ENCODE assay signal across 21 mouse cellular contexts in genomic region chr17:29380241-29380640, GRCm38 (mm10). TPM values are rescaled to one million over a fixed set of nuclear protein-coding genes. Genes with fewer than 3 reads are reported as not detected.
DNase-seq lines count a peak whose midpoint lies in the region; TF ChIP-seq lines count a peak whose summit lies in the region.
"Had no signal": no experiment of that assay in that cellular context is flagged by ENCODE, and none has a peak within 500 bp of the region (broad histone marks: within the 10 kb centered on the region; RNA-seq: fewer than 3 reads in every experiment).

No protein-coding gene starts in this region.

- no peak for TF ChIP-seq RAD21 in MEL (IDR thresholded peaks at IDR 0.05; ENCODE audit: low read depth, low read length)

- no peak overlapping the region for H3K27ac ChIP-seq in MEL (ENCODE audit: control insufficient read depth, low read depth, low read length)
- peak overlapping the region; percentile 48; the same call in 1 of the 2 replicates for H3K27ac ChIP-seq in macrophage
- H3K27ac ChIP-seq: embryonic facial prominence, embryonic 13.5 days; embryonic facial prominence, embryonic 15.5 days; forebrain, embryonic 10.5 days; forebrain, embryonic 12.5 days had no signal

- no peak for TF ChIP-seq POLR2A in MEL (IDR thresholded peaks at IDR 0.05; ENCODE audit: control insufficient read depth in 1 of 2, insufficient read depth in 1 of 2, low read depth in 1 of 2, low read length in 2 of 2, poor library complexity in 1 of 2)

- no peaks in the 10 kb centered on the region for H3K79me2 ChIP-seq in MEL (ENCODE audit: control insufficient read depth, insufficient read depth, low read length, poor library complexity)
- H3K79me2 ChIP-seq in macrophage (ENCODE audit: inconsistent target): no peaks in the 10 kb centered on the region

- no peak for TF ChIP-seq EP300 in MEL (IDR thresholded peaks at IDR 0.05; ENCODE audit: low read depth in 1 of 2, low read length in 2 of 2)

- no peak overlapping the region for H3K9ac ChIP-seq in MEL (ENCODE audit: control insufficient read depth, low read depth, low read length, poor library complexity, severe bottlenecking)
- H3K9ac ChIP-seq: embryonic facial prominence, embryonic 13.5 days; embryonic facial prominence, embryonic 15.5 days; forebrain, embryonic 12.5 days had no signal

- H3K36me3 ChIP-seq in MEL (ENCODE audit: control insufficient read depth in 1 of 2, insufficient read depth in 2 of 2, low read length in 2 of 2): no peaks in the 10 kb centered on the region; a peak in 1 of 4 replicates
- peaks cover 38% of the 10 kb centered on the region; the same call in 1 of the 2 replicates for H3K36me3 ChIP-seq in macrophage (ENCODE audit: inconsistent target)
- H3K36me3 ChIP-seq: embryonic facial prominence, embryonic 13.5 days; embryonic facial prominence, embryonic 15.5 days; forebrain, embryonic 10.5 days; forebrain, embryonic 12.5 days; G1E had no signal

- no peak for TF ChIP-seq CTCF in MEL (IDR thresholded peaks at IDR 0.05 in 2 of 3, conservative IDR thresholded peaks at IDR 0.05 in 1 of 3; ENCODE audit: control insufficient read depth in 1 of 3, insufficient read depth in 1 of 3, low read depth in 2 of 3, low read length in 3 of 3, poor library complexity in 1 of 3, severe bottlenecking in 1 of 3)

- 77% methylated on average over 4 of the region's 4 CpGs for WGBS in macrophage (ENCODE audit: missing documents)

- peak; percentile 2 for DNase-seq in adrenal gland, postnatal 14 days
- DNase-seq in adrenal gland, postnatal 10 days: no peak
- no peak for DNase-seq in MEL (ENCODE audit: low read depth, low spot score)
- no peak for DNase-seq in right cerebral cortex, adult 2 months (ENCODE audit: low spot score in 2 of 2)
- DNase-seq: adrenal gland, adult 2 months; adrenal gland, postnatal 25 days; B cell, adult 2 months; cerebellum, adult 11-12 months; cerebellum, adult 2 months; cerebellum, adult 9-11 months; cerebellum, postnatal 14 days; cerebellum, postnatal 36 days; embryo, embryonic 11 days had no signal

- no peak overlapping the region for H3K4me3 ChIP-seq in MEL (ENCODE audit: control insufficient read depth in 1 of 2, insufficient read depth in 1 of 2, low read depth in 2 of 2, low read length in 2 of 2)
- no peak overlapping the region for H3K4me3 ChIP-seq in macrophage (ENCODE audit: inconsistent target)
- H3K4me3 ChIP-seq: embryonic facial prominence, embryonic 13.5 days; embryonic facial prominence, embryonic 15.5 days; erythroblast, embryonic 14.5 days; forebrain, embryonic 10.5 days; forebrain, embryonic 12.5 days had no signal

- H3K4me1 ChIP-seq in MEL (ENCODE audit: control insufficient read depth in 1 of 2, insufficient read depth in 2 of 2, low read length in 2 of 2): peaks cover 0 to 9% of the 10 kb centered on the region in 2 experiments; a peak in 2 of 4 replicates
- H3K4me1 ChIP-seq: embryonic facial prominence, embryonic 13.5 days; embryonic facial prominence, embryonic 15.5 days had no signal

- H3K27me3 ChIP-seq in MEL (ENCODE audit: control insufficient read depth in 1 of 2, insufficient read depth in 2 of 2, low read length in 2 of 2): no peaks in the 10 kb centered on the region
- H3K27me3 ChIP-seq: CH12.LX; embryonic facial prominence, embryonic 13.5 days; embryonic facial prominence, embryonic 15.5 days; forebrain, embryonic 12.5 days had no signal

- no peaks in the 10 kb centered on the region for H3K9me3 ChIP-seq in MEL (replicated peaks; ENCODE audit: insufficient read depth, low read length)
- H3K9me3 ChIP-seq: embryonic facial prominence, embryonic 13.5 days; embryonic facial prominence, embryonic 15.5 days; forebrain, embryonic 10.5 days; forebrain, embryonic 12.5 days; G1E had no signal

TF ChIP-seq in MEL, 35 proteins besides CTCF, POLR2A, EP300 and RAD21:
- no peak for TF ChIP-seq HCFC1 (IDR thresholded peaks at IDR 0.05; ENCODE audit: low read depth, low read length)
- 0 out of 2 replicates have a peak, but pooled peaks have one; percentile 8 for TF ChIP-seq TCF12 (IDR thresholded peaks at IDR 0.05; ENCODE audit: low read depth, low read length)
- no peak for TF ChIP-seq GABPA (IDR thresholded peaks at IDR 0.05; ENCODE audit: low read depth, low read length)
- peak; percentile 42; the same call in 1 of the 2 replicates for TF ChIP-seq ETS1 (IDR thresholded peaks at IDR 0.05; ENCODE audit: low read depth, low read length)
- no peak for TF ChIP-seq POLR2AphosphoS5 (IDR thresholded peaks at IDR 0.05; ENCODE audit: borderline replicate concordance, low read depth, low read length)
TF ChIP-seq in MEL: peak in this region for 2.

RNA-seq across cellular contexts. Expression of gene Fgd2, which starts 19.5 kb away (rescaled TPM):
- 2.2 and 11.5 TPM in 2 replicates for total RNA-seq in adrenal gland, postnatal 14 days (2021)
- total RNA-seq in adrenal gland, postnatal 10 days (2021): 1 to 10 TPM; 4.6 to 7.4 TPM
- total RNA-seq in MEL (2012; rRNA removed): 0.07 and 0.23 TPM in 2 replicates
- under 1 TPM in 1 of 2 experiments, not detected in 1; 0.39 TPM for polyA plus RNA-seq in MEL (2012; ENCODE audit: insufficient read depth in 1 of 2, insufficient read length in 2 of 2, low read depth in 1 of 2, low replicate concordance in 2 of 2, missing spikeins in 1 of 2)
- 1,000 to 10,000 TPM in 7 of 26 experiments, 100 to 1,000 TPM in 18, 10 to 100 TPM in 1; 86.9 to 1,791 (median 552) TPM for total RNA-seq in macrophage (2018; cell fraction: chromatin; rRNA removed)
- total RNA-seq in macrophage (2018; cell fraction: cytosol; rRNA removed): 100 to 1,000 TPM in 4 of 26 experiments, 10 to 100 TPM in 22; 20.6 to 153 (median 53.9) TPM
- 100 to 1,000 TPM in 25 of 26 experiments, 10 to 100 TPM in 1; 94.6 to 605 (median 335) TPM for total RNA-seq in macrophage (2018; cell fraction: nucleus; rRNA removed)
- 29.2 to 94.0 TPM (median 43.1 TPM) in 3 replicates for polyA plus RNA-seq in macrophage (2018)

RNA-seq across cellular contexts. Expression of gene Mtch1, which starts 32.5 kb away (rescaled TPM):
- total RNA-seq in adrenal gland, postnatal 14 days (2021): 300 and 316 TPM in 2 replicates
- total RNA-seq in adrenal gland, postnatal 10 days (2021): 100 to 1,000 TPM; 330 to 395 TPM
- total RNA-seq in MEL (2012; rRNA removed): 119 and 143 TPM in 2 replicates
- polyA plus RNA-seq in MEL (2012; ENCODE audit: insufficient read depth in 1 of 2, insufficient read length in 2 of 2, low read depth in 1 of 2, low replicate concordance in 2 of 2, missing spikeins in 1 of 2): 100 to 1,000 TPM; 147 to 233 TPM
- total RNA-seq in macrophage (2018; cell fraction: chromatin; rRNA removed): 100 to 1,000 TPM in 15 of 26 experiments, 10 to 100 TPM in 11; 33.9 to 200 (median 104) TPM
- total RNA-seq in macrophage (2018; cell fraction: cytosol; rRNA removed): 100 to 1,000 TPM; 105 to 170 (median 135) TPM
- 100 to 1,000 TPM in 3 of 26 experiments, 10 to 100 TPM in 23; 40.0 to 130 (median 72.8) TPM for total RNA-seq in macrophage (2018; cell fraction: nucleus; rRNA removed)
- 107 to 155 TPM (median 130 TPM) in 3 replicates for polyA plus RNA-seq in macrophage (2018)
